Mouse (Mus musculus) lung, postnatal 10 days (tissue): ENCODE results near the gene Foxn3.

Source experiments
- DNase-seq: peaks from one replicate; pipeline ENCODE4 v3.0.0; 2021

Foxn3 gene

GRCm38 (mm10) chr12:99519862-99520261 is 43.5 kb downstream of the Foxn3 start:
- DNase-seq, result no peak

DNA sequence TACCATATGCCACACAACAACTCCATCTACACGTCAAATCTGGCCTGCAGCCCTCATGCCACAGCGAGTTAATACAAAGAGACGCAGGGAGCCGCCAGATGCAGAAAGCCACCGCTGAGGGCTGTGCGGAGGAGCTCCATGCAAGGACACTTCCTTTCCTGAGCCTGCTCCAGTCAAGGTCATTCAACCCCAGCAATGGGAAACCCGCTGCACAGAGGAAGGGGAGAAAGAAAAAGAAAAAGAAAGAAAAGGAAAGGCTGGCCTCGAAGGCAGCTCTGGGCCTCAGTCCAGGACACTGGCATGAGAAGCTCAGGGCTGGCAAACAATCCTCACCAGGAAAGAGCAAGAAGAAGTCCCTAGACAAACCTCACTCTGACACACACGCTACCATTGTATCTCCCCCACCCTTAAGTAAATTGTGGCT is 44.2 kb downstream of the Foxn3 start:
- peak; percentile 11 for DNase-seq

GRCm38 (mm10) chr12:99518640-99519039 is 44.7 kb downstream of the Foxn3 start:
- DNase-seq, result no peak

GRCm38 (mm10) chr12:99518126-99518525 is 45.3 kb downstream of the Foxn3 start:
- no peak for DNase-seq

- no peak for DNase-seq
These were observed 46.1 kb downstream of the Foxn3 start for GRCm38 (mm10) chr12:99517296-99517695.

GRCm38 (mm10) chr12:99515481-99515880 is 47.9 kb downstream of the Foxn3 start:
- no peak for DNase-seq

GRCm38 (mm10) chr12:99511644-99512043 is 51.7 kb downstream of the Foxn3 start:
- DNase-seq, result no peak

DNA sequence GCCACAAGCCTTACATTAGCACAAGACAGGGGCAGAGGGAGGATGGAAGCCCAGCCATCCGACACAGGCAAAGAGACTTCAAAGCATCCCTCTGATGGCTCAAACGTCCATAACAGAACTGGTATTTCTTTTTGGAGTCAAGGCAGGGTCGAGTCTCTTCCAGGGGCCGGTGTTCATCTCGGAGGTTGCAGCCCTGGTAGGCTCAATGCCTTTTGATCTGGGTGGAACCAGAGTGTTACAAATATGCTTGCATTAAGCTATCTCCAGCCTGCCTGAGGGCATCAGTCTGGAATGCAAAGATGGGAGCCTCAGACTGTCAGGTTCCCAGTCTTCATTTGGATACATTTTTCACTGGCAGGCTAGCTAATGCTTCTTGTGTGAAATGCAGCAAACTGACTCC is 52.6 kb downstream of the Foxn3 start:
- no peak for DNase-seq

- DNase-seq, result no peak
These were observed 61.2 kb downstream of the Foxn3 start for GRCm38 (mm10) chr12:99502225-99502624.

GRCm38 (mm10) chr12:99498978-99499694 is 64.2 kb downstream of the Foxn3 start:
- DNase-seq, result no peak

DNA sequence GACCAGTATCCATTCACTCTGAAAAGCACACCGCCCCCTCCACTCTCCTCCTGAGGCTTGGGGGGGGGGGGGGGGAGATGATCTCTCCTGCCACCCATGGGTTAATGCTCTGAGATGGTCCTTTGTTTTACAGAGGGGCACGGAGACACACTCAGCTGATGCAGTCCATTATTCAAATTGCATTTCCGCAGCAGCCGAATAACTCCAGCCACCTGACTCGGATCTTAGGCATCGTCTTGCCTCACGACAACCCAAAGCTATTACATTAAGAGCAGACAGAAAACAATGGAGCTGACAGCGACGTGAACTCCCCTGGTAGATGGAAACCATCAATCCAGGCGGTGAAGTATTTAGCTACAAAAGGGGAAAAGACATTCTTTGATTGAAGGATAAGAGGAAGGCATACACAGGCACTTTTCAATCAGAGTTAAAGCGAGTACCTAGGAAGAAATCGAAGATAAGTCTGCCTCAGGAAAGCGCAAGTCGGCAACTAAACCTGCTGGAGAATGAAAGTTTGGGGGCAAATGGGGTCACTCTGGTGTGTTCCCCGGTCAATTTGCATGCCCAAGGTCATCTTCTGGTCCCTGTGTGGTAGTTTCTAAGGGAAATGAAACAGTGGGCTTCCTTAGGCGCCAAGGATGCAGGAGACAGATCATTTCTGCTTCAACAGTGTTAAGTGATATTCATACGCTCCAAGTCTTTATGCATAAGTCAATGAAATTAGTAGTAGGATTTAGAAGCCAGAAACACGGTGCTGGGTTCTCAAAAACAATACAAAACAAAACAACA is 65.0 kb downstream of the Foxn3 start:
- DNase-seq, result no peak

GRCm38 (mm10) chr12:99496945-99497344 is 66.4 kb downstream of the Foxn3 start:
- DNase-seq, result no peak

GRCm38 (mm10) chr12:99490216-99490615 is 73.2 kb downstream of the Foxn3 start:
- no peak for DNase-seq

- DNase-seq, result no peak
These were observed 74.3 kb downstream of the Foxn3 start for GRCm38 (mm10) chr12:99489001-99489592.

DNA sequence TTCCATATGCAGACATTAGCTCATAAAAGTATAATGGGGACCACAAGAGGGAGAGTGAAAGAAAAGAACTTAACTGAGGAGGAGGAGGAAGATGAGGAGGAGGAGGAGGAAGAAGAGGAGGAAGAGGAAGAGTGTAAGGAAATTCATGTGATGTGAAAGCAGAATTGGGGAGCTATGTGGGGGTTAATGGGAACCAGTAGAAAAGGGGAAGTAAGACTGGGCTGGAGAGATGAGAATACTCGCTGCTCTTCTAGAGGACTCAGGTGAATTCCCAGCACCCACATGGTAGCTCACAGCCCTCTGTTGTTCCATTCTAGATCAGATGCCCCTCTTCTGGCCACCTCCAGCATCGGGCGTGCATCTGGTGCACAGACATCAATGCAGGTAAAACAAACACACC is 83.0 kb downstream of the Foxn3 start:
- DNase-seq, result no peak

- no peak for DNase-seq
These were observed 89.2 kb downstream of the Foxn3 start for GRCm38 (mm10) chr12:99474176-99474575.

DNA sequence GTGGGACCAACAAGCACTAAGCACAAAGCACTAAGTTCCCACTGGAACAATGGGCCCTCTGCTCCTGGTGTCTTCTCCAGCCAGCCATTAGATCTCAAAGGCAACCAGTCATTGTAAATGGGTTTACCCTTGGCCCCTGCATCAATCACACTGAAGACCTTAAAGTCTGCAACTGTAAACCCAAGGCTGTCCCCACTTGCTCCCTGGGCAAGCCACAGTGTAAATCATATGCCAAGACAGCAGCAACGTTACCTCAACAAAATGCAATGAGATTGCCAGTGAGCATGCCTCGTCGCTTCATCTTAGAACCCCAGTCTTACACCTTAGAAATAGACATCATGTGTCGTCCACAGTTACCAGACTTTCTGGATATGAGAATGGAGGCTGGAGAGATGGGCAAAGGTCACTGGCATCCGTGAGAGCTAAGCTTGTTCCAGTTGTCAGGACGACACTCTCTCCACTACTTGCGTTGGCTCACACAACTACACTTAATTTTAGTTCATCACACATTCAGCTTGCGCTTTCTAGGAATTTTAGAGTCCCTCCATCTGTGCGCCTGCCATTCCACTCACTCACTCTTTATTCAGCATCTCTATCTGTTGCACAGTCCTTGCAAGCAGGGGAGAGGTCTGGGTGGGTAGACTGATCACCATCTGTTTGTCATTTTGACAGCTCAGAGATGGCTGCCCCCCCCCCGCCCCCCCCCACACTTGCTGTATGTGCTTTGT is 89.8 kb downstream of the Foxn3 start:
- DNase-seq, result no peak

- no peak for DNase-seq
These were observed 92.0 kb downstream of the Foxn3 start for GRCm38 (mm10) chr12:99471431-99471830.

DNA sequence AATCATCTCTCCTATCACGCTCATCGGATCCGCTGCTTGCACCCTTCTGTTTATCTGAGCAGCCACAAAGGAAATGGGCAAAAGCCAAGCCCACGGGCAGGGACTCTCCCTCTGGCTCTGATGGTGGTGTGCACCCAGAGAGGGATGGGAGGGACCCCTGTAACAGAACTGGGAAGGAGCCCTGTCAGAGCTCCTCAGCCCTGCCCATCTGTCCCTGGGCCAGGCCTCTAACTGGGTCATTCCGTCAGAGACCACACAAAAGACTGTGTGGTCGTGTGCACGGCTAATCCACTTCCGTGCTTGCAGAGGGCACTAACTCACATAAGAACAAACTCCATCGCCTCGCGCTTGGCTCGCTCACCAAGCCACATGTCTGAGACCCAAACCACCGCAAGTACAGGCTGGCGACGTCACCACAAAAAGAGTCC is 95.5 kb downstream of the Foxn3 start:
- DNase-seq, result peak; percentile 85

- no peak for DNase-seq
These were observed 96.0 kb downstream of the Foxn3 start for GRCm38 (mm10) chr12:99467256-99467883.

DNA sequence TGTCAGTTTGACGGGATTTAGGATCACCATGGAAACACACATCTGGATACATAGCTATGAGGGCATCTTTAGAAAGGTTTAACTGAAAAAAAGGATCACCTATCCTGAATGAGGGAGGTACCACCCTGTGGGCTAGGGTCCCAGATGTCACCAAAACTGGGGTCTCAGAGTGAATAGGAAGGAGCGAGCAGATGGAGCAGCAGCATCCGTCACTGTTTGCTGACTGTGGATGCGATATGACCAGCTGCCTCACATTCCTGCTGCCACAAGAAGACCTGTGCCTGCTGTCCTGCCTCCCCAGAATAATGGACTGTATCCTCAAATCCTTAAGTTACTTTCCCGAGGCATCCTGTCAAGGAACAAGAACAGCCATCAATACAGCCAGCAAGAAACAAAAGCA is 97.0 kb downstream of the Foxn3 start:
- no peak for DNase-seq

GRCm38 (mm10) chr12:99464291-99464690 is 99.1 kb downstream of the Foxn3 start:
- DNase-seq, result no peak

- no peak for DNase-seq
These were observed 100.5 kb downstream of the Foxn3 start for GRCm38 (mm10) chr12:99462846-99463245.
